11 mouse cellular contexts compared by ENCODE assay signal in the genomic region with DNA sequence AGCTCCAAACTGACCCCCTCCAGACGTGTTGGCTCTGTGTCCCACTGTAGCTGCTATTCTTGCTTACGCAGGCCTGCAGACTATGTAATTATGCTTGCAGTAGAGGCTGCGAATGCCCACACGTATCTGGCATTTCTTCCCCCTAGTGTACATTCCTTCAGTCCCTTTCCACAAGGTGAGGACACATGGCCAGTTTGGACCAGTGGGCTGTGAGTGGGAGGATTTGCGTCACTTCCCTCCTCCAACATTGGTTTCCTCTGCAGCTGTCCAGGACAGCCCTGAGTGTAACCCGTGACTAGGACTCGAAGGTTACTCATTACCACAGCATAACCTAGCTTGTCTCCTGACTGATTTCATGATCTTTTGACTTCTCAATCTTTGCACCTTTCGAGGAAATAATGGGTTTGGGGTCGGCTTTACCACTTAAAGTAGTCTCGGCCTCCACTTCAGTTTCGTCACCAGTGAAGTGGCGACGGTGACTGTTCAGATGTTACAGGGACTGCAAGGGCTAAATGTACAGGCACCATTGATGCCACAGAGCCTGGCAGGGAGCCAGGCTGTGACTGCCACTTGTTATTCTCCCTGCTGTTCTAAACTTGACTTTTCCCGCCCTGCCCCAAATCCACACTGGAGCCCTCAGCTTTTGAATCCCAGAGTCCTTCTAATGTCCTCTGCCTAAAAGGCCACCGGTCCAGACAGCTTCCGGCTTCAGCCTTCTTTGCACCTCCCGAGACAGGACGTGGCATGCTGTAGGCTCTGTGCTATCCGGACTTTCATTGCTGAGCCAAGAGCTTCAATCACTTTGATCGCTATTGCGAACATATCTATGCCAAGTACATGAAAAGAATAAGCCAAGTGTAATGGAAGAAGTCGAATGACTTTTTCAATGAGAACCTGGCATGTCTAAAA. TPM values are rescaled to one million over a fixed set of nuclear protein-coding genes. Genes with fewer than 3 reads are reported as not detected.
DNase-seq lines count a peak whose midpoint lies in the region; ATAC-seq and TF ChIP-seq lines count a peak whose summit lies in the region.
"Had no signal": no experiment of that assay in that cellular context is flagged by ENCODE, and none has a peak within 500 bp of the region (broad histone marks: within the 10 kb centered on the region; RNA-seq: fewer than 3 reads in every experiment).

No protein-coding gene starts in this region.

- peaks cover 5% of the 10 kb centered on the region; the same call in 1 of the 2 replicates for H3K27me3 ChIP-seq in heart, embryonic 12.5 days (replicated peaks)
- no peaks in the 10 kb centered on the region for H3K27me3 ChIP-seq in embryonic facial prominence, embryonic 14.5 days (replicated peaks; ENCODE audit: control insufficient read depth, insufficient read depth, low read length)
- no peaks in the 10 kb centered on the region for H3K27me3 ChIP-seq in forebrain, embryonic 13.5 days
- H3K27me3 ChIP-seq: CH12.LX had no signal

- no peaks in the 10 kb centered on the region for H3K36me3 ChIP-seq in heart, embryonic 12.5 days
- 0 out of 2 replicates have a peak, but pooled peaks cover 5% of the 10 kb centered on the region for H3K36me3 ChIP-seq in embryonic facial prominence, embryonic 14.5 days (ENCODE audit: control insufficient read depth, insufficient read depth, low read length)
- H3K36me3 ChIP-seq in forebrain, embryonic 13.5 days (ENCODE audit: poor library complexity, severe bottlenecking): no peaks in the 10 kb centered on the region

- H3K27ac ChIP-seq in heart, embryonic 12.5 days (ENCODE audit: poor library complexity, severe bottlenecking): peak overlapping the region; percentile 40
- no peak overlapping the region; the same call in 1 of the 2 replicates for H3K27ac ChIP-seq in embryonic facial prominence, embryonic 14.5 days (replicated peaks; ENCODE audit: low read depth, low read length)
- no peak overlapping the region for H3K27ac ChIP-seq in layer of hippocampus, adult 2 months
- H3K27ac ChIP-seq in forebrain, embryonic 13.5 days: no peak overlapping the region

- TF ChIP-seq POLR2A in lung, adult 2 months (IDR thresholded peaks at IDR 0.05; ENCODE audit: borderline replicate concordance, extremely low read depth, low read depth, low read length): no peak

- no peak for DNase-seq in heart, postnatal 10 days
- DNase-seq in lung, adult 2 months: peak; percentile 35
- no peak for DNase-seq in lung, postnatal 14 days
- DNase-seq in embryonic facial prominence, embryonic 14.5 days (ENCODE audit: low spot score): peak; percentile 30
- DNase-seq in kidney, postnatal 4 days: peak; percentile 29 to 60
- DNase-seq in layer of hippocampus, adult 2 months (ENCODE audit: low spot score in 2 of 2): no peak

- H3K4me3 ChIP-seq in heart, embryonic 12.5 days: no peak overlapping the region
- no peak overlapping the region for H3K4me3 ChIP-seq in lung, adult 2 months (replicated peaks; ENCODE audit: extremely low read depth, low read depth, low read length)
- H3K4me3 ChIP-seq in embryonic facial prominence, embryonic 14.5 days (ENCODE audit: low read depth, low read length): no peak overlapping the region
- no peak overlapping the region for H3K4me3 ChIP-seq in layer of hippocampus, adult 2 months
- no peak overlapping the region for H3K4me3 ChIP-seq in forebrain, embryonic 13.5 days

- ATAC-seq in heart, embryonic 12.5 days (ENCODE audit: insufficient number of reproducible peaks, low FRiP score): no peak
- no peak; the same call in 1 of the 2 replicates for ATAC-seq in embryonic facial prominence, embryonic 14.5 days (ENCODE audit: low read depth)
- ATAC-seq in forebrain, embryonic 13.5 days: no peak

- no peak overlapping the region for H3K9ac ChIP-seq in heart, embryonic 12.5 days
- no peak overlapping the region for H3K9ac ChIP-seq in embryonic facial prominence, embryonic 14.5 days (ENCODE audit: low read depth, low read length)
- H3K9ac ChIP-seq in forebrain, embryonic 13.5 days: no peak overlapping the region

- peak overlapping the region; percentile 2; the same call in 1 of the 2 replicates for H3K4me2 ChIP-seq in heart, embryonic 12.5 days
- no peak overlapping the region for H3K4me2 ChIP-seq in embryonic facial prominence, embryonic 14.5 days (ENCODE audit: low read depth, low read length)
- no peak overlapping the region for H3K4me2 ChIP-seq in forebrain, embryonic 13.5 days

- no peaks in the 10 kb centered on the region for H3K9me3 ChIP-seq in heart, embryonic 12.5 days (replicated peaks)
- no peaks in the 10 kb centered on the region for H3K9me3 ChIP-seq in embryonic facial prominence, embryonic 14.5 days (ENCODE audit: control insufficient read depth, low read length)
- no peaks in the 10 kb centered on the region for H3K9me3 ChIP-seq in forebrain, embryonic 13.5 days (replicated peaks)

- intact Hi-C loops in heart, postnatal 10 days (cut with DNase I): no loop called here

- H3K4me1 ChIP-seq in heart, embryonic 12.5 days (replicated peaks): peaks cover 37% of the 10 kb centered on the region
- peaks cover 20% of the 10 kb centered on the region for H3K4me1 ChIP-seq in lung, adult 2 months (ENCODE audit: control insufficient read depth, insufficient read depth, low read length)
- peaks cover 44% of the 10 kb centered on the region for H3K4me1 ChIP-seq in embryonic facial prominence, embryonic 14.5 days (ENCODE audit: control insufficient read depth, insufficient read depth, low read length)
- peaks cover 13% of the 10 kb centered on the region for H3K4me1 ChIP-seq in forebrain, embryonic 13.5 days

- TF ChIP-seq CTCF in lung, adult 2 months (IDR thresholded peaks at IDR 0.05; ENCODE audit: insufficient read depth, low read length): no peak
- no peak for TF ChIP-seq CTCF in layer of hippocampus, adult 2 months (conservative IDR thresholded peaks at IDR 0.05)

- WGBS in heart, embryonic 12.5 days: 57% methylated on average over 22 of the region's 22 CpGs
- WGBS in lung, adult 2 months: 51% methylated on average over 22 of the region's 22 CpGs
- WGBS in embryonic facial prominence, embryonic 14.5 days: 80% methylated on average over 22 of the region's 22 CpGs
- WGBS in forebrain, embryonic 13.5 days: 76% methylated on average over 22 of the region's 22 CpGs

RNA-seq across cellular contexts. Expression of gene Antxr1, which starts 7.1 kb away (rescaled TPM):
- polyA plus RNA-seq in heart, embryonic 12.5 days (2016; fragmentation: Nextera tagmentation; extraction: Ambion mirVana): 3.6 and 4.3 TPM in 2 replicates
- 10 to 100 TPM; 32.3 to 33.0 TPM for total RNA-seq in heart, postnatal 10 days (2021)
- polyA plus RNA-seq in lung, adult 2 months (2012; rRNA removed): 31.3 and 35.3 TPM in 2 replicates
- polyA plus RNA-seq in embryonic facial prominence, embryonic 14.5 days (2014; fragmentation: Nextera tagmentation; extraction: Ambion mirVana): 28.6 and 29.1 TPM in 2 replicates
- total RNA-seq in layer of hippocampus, adult 2 months (2021): 10 to 100 TPM in 1 of 2 experiments, 1 to 10 TPM in 1; 9.7 to 10.7 TPM
- polyA plus RNA-seq in forebrain, embryonic 13.5 days (2015; fragmentation: Nextera tagmentation; extraction: Ambion mirVana): 2.7 and 2.9 TPM in 2 replicates

RNA-seq across cellular contexts. Expression of gene Gkn1, which starts 22.2 kb away (rescaled TPM):
- polyA plus RNA-seq in heart, embryonic 12.5 days (2016; fragmentation: Nextera tagmentation; extraction: Ambion mirVana): not detected in 2 replicates
- total RNA-seq in heart, postnatal 10 days (2021): not detected
- not detected in 2 replicates for polyA plus RNA-seq in lung, adult 2 months (2012; rRNA removed)
- polyA plus RNA-seq in embryonic facial prominence, embryonic 14.5 days (2014; fragmentation: Nextera tagmentation; extraction: Ambion mirVana): 0.28 TPM in 1 of 2 replicates, not detected in the other
- not detected for total RNA-seq in layer of hippocampus, adult 2 months (2021)
- not detected in 2 replicates for polyA plus RNA-seq in forebrain, embryonic 13.5 days (2015; fragmentation: Nextera tagmentation; extraction: Ambion mirVana)
- total RNA-seq: CH12.LX; gastrocnemius, postnatal 4 days had no signal
- polyA plus RNA-seq: liver, embryonic 16.5 days had no signal

RNA-seq across cellular contexts. Expression of gene Gkn2, which starts 44.6 kb away (rescaled TPM):
- not detected in 2 replicates for polyA plus RNA-seq in heart, embryonic 12.5 days (2016; fragmentation: Nextera tagmentation; extraction: Ambion mirVana)
- total RNA-seq in heart, postnatal 10 days (2021): not detected
- polyA plus RNA-seq in lung, adult 2 months (2012; rRNA removed): 0.21 TPM in 1 of 2 replicates, not detected in the other
- not detected in 2 replicates for polyA plus RNA-seq in embryonic facial prominence, embryonic 14.5 days (2014; fragmentation: Nextera tagmentation; extraction: Ambion mirVana)
- not detected for total RNA-seq in layer of hippocampus, adult 2 months (2021)
- not detected in 2 replicates for polyA plus RNA-seq in forebrain, embryonic 13.5 days (2015; fragmentation: Nextera tagmentation; extraction: Ambion mirVana)
- total RNA-seq: CH12.LX; gastrocnemius, postnatal 4 days had no signal
- polyA plus RNA-seq: liver, embryonic 16.5 days had no signal

Comparison
In these comparisons a context has a peak if more than half of its experiments do, and no peak if none do; other contexts are left out.
1. DNase-seq: peak in lung, adult 2 months (single experiment), embryonic facial prominence, embryonic 14.5 days (single experiment) and kidney, postnatal 4 days (2 of 2); none in heart, postnatal 10 days (0 of 2), lung, postnatal 14 days (single experiment) and layer of hippocampus, adult 2 months (0 of 2).